Mouse (Mus musculus) testis, adult 2 months (tissue): Measurements from ENCODE around the gene Gstp2.

Source experiments
- CTCF ChIP-seq: fragments of 200-500 bp; IDR thresholded peaks from 2 replicates; pipeline ENCODE4 v1.5.1; 2012; ENCODE audit warnings: low read depth, mild to moderate bottlenecking, inconsistent platforms, low read length, moderate library complexity; ENCODE audit not compliant: control insufficient read depth, insufficient read depth, insufficient replicate concordance
- POLR2A ChIP-seq: fragments of 200-500 bp; IDR thresholded peaks from 2 replicates; pipeline ENCODE4 v1.6.1; 2012; ENCODE audit warnings: low read depth, mild to moderate bottlenecking, inconsistent platforms, low read length, moderate library complexity; ENCODE audit not compliant: control insufficient read depth

GRCm38 (mm10) chr19:4081394-4081793 is 35.6 kb upstream of the Gstp2 start, which contains the start of gene Cabp2:
- TF ChIP-seq POLR2A (no peak), CTCF (no peak)
